Mouse (Mus musculus): Measurements from ENCODE around the gene Ephb4. TPM values are rescaled to one million over a fixed set of nuclear protein-coding genes. Genes with fewer than 3 reads are reported as not detected.
A peak's percentile ranks its signal among the peaks of the same experiment; 100 is the strongest.

Gene Ephb4
- polyA plus RNA-seq, 1 experiment: 5.9 TPM

DNA sequence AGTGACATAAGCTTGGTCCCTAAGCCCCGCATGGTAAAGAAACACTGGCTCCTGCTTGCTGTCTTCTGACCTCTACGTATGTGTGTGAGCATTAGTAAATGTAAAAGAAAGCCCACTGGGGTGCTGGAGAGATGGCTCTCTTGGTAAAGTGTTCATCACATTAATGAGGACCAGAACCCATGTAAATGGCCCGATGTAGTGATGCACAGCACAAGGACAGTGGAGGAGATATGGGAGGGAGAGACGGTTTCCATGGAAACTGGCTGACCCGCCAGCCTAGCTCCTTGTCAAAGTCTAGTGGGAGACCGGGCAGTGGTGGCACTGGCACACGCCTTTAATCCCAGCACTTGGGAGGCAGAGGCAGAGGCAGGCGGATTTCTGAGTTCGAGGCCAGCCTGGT is 26.8 kb downstream of the Ephb4 start:
- Histone ChIP-seq H3K27ac (ENCODE audit: insufficient read depth, low read length) (no peak overlapping the region), H3K4me1 (ENCODE audit: control insufficient read depth, insufficient read depth, low read length) (no peaks in the 10 kb centered on the region), H3K4me3 (ENCODE audit: insufficient read depth, low read length) (no peak overlapping the region)
- TF ChIP-seq POLR2A (IDR thresholded peaks at IDR 0.05; ENCODE audit: extremely low read depth, insufficient read depth, low read length): no peak
- TF ChIP-seq CTCF (IDR thresholded peaks at IDR 0.05; ENCODE audit: extremely low read depth, insufficient read depth, low read length): no peak

DNA sequence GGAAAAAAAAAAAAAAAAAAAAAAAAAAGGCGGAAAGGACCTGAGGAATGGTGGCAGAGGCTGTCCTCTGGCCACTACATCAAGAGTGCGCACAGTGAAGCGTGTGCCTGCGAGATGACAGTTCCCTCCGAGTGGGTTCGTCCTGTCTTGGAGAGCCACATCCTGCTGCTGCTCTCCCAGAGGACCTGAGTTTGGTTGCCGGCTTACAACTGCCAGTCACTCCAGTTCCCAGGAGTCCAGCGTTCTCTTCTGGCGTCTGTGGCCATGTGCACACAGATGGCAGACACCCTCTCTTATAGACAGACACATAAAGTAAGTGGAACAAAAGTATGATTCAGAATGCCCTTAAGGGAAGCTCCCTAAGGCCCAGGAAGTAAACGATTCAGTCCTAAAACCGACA is 27.3 kb downstream of the Ephb4 start:
- Histone ChIP-seq H3K27ac (ENCODE audit: insufficient read depth, low read length) (no peak overlapping the region), H3K4me1 (ENCODE audit: control insufficient read depth, insufficient read depth, low read length) (no peaks in the 10 kb centered on the region), H3K4me3 (ENCODE audit: insufficient read depth, low read length) (no peak overlapping the region)
- TF ChIP-seq POLR2A (IDR thresholded peaks at IDR 0.05; ENCODE audit: extremely low read depth, insufficient read depth, low read length) (no peak), CTCF (IDR thresholded peaks at IDR 0.05; ENCODE audit: extremely low read depth, insufficient read depth, low read length) (no peak)

DNA sequence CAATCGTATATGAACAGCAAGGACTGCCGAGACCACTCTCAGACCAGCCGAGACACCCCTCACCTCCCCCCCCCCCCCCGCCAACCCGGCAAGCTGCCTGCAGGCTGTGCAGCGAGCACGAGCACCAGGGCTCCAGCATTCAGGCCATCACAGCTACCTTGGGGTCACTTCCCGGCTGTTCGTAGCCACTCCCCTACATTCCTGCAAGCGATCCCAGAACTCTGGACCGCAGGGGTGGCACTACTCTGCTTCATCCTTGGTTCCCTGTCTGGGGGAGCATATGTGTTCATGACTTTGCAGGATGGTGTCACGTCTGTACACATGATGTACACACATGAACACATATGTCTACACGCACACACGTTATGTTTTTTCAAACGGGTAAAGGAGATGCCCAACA is 27.7 kb downstream of the Ephb4 start:
- no peak for TF ChIP-seq CTCF (IDR thresholded peaks at IDR 0.05; ENCODE audit: extremely low read depth, insufficient read depth, low read length)
- TF ChIP-seq POLR2A (IDR thresholded peaks at IDR 0.05; ENCODE audit: extremely low read depth, insufficient read depth, low read length): no peak
- Histone ChIP-seq H3K4me3 (ENCODE audit: insufficient read depth, low read length) (no peak overlapping the region), H3K27ac (ENCODE audit: insufficient read depth, low read length) (no peak overlapping the region), H3K4me1 (ENCODE audit: control insufficient read depth, insufficient read depth, low read length) (no peaks in the 10 kb centered on the region)

DNA sequence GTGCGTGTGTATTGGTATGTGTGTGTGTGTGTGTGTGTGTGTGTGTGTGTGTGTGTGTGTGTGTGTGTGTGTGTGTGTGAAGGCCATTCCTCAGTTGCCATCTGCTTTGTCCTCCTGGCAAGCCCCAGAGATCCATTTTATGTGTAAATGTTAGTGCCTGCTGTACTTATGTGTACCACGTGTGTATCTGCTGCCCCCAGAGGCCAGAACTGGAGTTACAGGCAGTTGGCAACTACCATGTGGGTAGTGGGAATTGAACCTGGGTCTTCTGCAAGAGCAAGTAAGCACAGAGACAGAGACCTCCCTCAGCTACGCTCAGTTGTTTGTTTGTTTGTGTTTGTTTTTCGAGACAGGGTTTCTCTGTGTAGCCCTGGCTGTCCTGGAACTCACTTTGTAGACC is 31.2 kb downstream of the Ephb4 start:
- Histone ChIP-seq H3K27ac (ENCODE audit: insufficient read depth, low read length) (no peak overlapping the region), H3K4me1 (ENCODE audit: control insufficient read depth, insufficient read depth, low read length) (no peaks in the 10 kb centered on the region), H3K4me3 (ENCODE audit: insufficient read depth, low read length) (no peak overlapping the region)
- peak; percentile 67 for TF ChIP-seq CTCF (IDR thresholded peaks at IDR 0.05; ENCODE audit: extremely low read depth, insufficient read depth, low read length)
- TF ChIP-seq POLR2A (IDR thresholded peaks at IDR 0.05; ENCODE audit: extremely low read depth, insufficient read depth, low read length): no peak

DNA sequence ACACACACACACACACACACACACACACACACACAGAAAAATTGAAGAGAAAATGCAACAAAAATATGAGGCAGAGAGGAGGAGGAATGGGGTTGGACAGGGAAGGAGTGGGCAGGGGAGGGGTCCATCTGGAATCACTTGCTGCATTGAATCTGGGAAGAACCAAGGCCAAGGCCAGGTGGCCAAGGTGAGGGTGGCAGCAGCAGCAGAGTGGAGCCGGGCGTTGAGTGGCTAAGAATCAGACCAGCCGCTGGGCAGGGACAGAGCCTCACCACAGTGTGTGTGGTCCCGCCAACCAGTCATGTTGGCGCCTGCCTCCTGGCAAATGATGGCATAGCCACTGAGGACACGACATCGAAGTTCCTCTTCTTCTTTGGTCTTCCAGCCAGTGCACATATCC is 33.5 kb downstream of the Ephb4 start:
- TF ChIP-seq POLR2A (IDR thresholded peaks at IDR 0.05; ENCODE audit: extremely low read depth, insufficient read depth, low read length): no peak
- TF ChIP-seq CTCF (IDR thresholded peaks at IDR 0.05; ENCODE audit: extremely low read depth, insufficient read depth, low read length): no peak
- no peaks in the 10 kb centered on the region for H3K4me1 ChIP-seq (ENCODE audit: control insufficient read depth, insufficient read depth, low read length)

DNA sequence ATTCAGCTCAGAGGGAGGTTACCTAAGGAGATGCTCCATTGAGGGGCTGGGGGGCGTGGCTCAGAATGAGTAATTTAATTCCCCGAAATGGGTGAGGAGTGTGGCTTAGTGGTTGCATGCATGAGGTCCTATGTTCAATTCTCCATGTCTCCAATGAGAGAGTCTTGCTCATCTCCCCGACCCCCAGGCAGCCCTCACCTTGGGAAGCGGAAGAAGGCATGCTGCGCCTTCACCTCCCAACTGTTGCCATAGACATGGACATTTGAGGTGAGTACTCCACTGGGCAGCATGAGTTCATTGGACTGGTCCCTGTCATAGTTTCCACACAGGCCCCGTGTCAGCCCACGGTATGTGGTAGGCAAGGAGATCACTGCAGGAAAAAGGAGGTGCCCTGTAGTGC is 36.8 kb downstream of the Ephb4 start:
- TF ChIP-seq CTCF (IDR thresholded peaks at IDR 0.05; ENCODE audit: extremely low read depth, insufficient read depth, low read length) (no peak), POLR2A (IDR thresholded peaks at IDR 0.05; ENCODE audit: extremely low read depth, insufficient read depth, low read length) (no peak)

More for the DNA sequence above, 33.5 kb downstream of the Ephb4 start:
- H3K4me3 ChIP-seq (ENCODE audit: insufficient read depth, low read length): no peak overlapping the region
- no peak overlapping the region for H3K27ac ChIP-seq (ENCODE audit: insufficient read depth, low read length)

DNA sequence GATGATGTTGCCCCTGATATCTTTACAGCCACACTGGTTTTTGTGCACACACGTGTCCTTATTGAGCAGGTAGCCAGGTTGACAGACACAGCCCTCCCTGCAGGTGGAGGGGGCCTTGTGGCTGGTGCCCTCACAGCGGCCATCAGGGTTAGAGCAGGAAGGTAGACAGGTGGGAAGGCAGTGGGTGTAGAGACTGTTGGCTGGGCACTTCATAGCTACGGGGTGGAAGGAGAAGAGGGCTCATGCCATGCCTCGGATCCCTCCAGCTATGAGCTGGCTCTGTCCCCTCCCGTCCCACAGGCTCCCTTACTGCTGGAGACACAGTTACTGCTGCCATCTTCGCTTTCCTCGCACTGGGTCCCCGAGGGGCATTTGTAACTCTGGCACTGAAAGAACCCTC is 41.7 kb downstream of the Ephb4 start:
- Histone ChIP-seq H3K4me3 (ENCODE audit: insufficient read depth, low read length) (no peak overlapping the region), H3K4me1 (ENCODE audit: control insufficient read depth, insufficient read depth, low read length) (no peaks in the 10 kb centered on the region), H3K27ac (ENCODE audit: insufficient read depth, low read length) (no peak overlapping the region)
- TF ChIP-seq POLR2A (IDR thresholded peaks at IDR 0.05; ENCODE audit: extremely low read depth, insufficient read depth, low read length): no peak

More for the DNA sequence above, 36.8 kb downstream of the Ephb4 start:
- H3K4me3 ChIP-seq (ENCODE audit: insufficient read depth, low read length): no peak overlapping the region
- no peaks in the 10 kb centered on the region for H3K4me1 ChIP-seq (ENCODE audit: control insufficient read depth, insufficient read depth, low read length)
- H3K27ac ChIP-seq (ENCODE audit: insufficient read depth, low read length): no peak overlapping the region

DNA sequence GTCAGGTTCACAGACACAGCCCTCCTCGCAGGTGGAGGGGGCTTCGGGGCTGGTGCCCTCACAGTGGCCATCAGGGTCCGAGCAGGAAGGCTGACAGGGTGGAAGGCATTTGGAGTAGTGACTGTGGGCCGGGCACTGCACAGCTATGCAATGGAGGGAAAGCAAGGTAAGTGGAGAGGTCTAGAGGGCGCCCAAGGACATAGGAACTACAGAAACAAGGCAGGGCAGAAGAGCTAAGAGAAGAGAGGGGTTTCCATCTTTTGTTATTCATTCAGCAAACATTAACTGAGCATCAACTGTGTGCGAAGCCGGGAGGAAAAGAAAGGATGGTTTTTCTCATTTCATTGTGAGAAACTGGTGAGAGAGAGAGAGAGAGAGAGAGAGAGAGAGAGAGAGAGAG is 44.5 kb downstream of the Ephb4 start:
- Histone ChIP-seq H3K4me3 (ENCODE audit: insufficient read depth, low read length) (no peak overlapping the region), H3K4me1 (ENCODE audit: control insufficient read depth, insufficient read depth, low read length) (no peaks in the 10 kb centered on the region), H3K27ac (ENCODE audit: insufficient read depth, low read length) (no peak overlapping the region)
- TF ChIP-seq POLR2A (IDR thresholded peaks at IDR 0.05; ENCODE audit: extremely low read depth, insufficient read depth, low read length): no peak
- no peak for TF ChIP-seq CTCF (IDR thresholded peaks at IDR 0.05; ENCODE audit: extremely low read depth, insufficient read depth, low read length)

DNA sequence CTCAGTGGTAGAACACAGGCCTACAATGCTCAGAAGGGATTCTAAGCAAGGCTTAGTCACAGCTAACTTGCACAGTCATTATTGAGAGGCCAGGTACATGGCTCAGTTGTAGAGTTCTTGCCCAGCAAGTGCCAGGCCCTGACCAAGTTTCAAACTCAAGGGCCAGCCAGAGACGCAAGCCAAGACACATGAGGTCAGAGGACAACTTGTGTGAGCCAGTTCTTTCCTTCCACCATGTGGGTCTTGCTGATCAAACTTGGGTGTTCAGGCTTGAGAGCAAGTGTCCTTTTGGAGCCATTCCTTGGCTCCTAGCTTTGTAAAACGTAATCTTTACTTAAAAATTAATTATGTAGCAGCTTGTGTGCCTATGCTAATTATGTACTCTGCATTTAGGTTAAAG is 54.2 kb downstream of the Ephb4 start:
- no peak overlapping the region for H3K27ac ChIP-seq (ENCODE audit: insufficient read depth, low read length)
- no peak overlapping the region for H3K4me3 ChIP-seq (ENCODE audit: insufficient read depth, low read length)
- TF ChIP-seq CTCF (IDR thresholded peaks at IDR 0.05; ENCODE audit: extremely low read depth, insufficient read depth, low read length): no peak
- TF ChIP-seq POLR2A (IDR thresholded peaks at IDR 0.05; ENCODE audit: extremely low read depth, insufficient read depth, low read length): no peak
- H3K4me1 ChIP-seq (ENCODE audit: control insufficient read depth, insufficient read depth, low read length): peaks cover 1% of the 10 kb centered on the region; the same call in 1 of the 2 replicates

DNA sequence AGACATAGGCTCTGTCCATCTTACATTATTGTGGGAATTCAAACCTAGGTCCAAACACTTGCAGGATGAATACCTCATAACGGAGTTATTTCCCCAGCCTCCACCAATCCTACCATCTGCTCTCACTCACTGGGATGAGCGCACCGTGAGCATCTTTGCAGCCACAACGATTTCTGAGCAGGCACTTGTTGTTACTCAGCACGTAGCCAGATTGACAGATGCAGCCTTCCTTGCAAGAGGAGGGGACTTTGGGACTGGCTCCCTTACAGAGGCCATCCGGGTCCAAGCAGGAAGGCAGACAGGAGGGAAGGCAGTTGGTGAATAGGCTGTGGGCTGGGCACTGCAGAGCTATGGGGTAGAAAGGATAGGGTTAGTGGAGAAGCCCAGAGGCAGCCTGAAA is 59.5 kb downstream of the Ephb4 start:
- no peak overlapping the region for H3K4me3 ChIP-seq (ENCODE audit: insufficient read depth, low read length)
- H3K4me1 ChIP-seq (ENCODE audit: control insufficient read depth, insufficient read depth, low read length): no peaks in the 10 kb centered on the region
- TF ChIP-seq CTCF (IDR thresholded peaks at IDR 0.05; ENCODE audit: extremely low read depth, insufficient read depth, low read length) (no peak), POLR2A (IDR thresholded peaks at IDR 0.05; ENCODE audit: extremely low read depth, insufficient read depth, low read length) (no peak)
- no peak overlapping the region for H3K27ac ChIP-seq (ENCODE audit: insufficient read depth, low read length)

DNA sequence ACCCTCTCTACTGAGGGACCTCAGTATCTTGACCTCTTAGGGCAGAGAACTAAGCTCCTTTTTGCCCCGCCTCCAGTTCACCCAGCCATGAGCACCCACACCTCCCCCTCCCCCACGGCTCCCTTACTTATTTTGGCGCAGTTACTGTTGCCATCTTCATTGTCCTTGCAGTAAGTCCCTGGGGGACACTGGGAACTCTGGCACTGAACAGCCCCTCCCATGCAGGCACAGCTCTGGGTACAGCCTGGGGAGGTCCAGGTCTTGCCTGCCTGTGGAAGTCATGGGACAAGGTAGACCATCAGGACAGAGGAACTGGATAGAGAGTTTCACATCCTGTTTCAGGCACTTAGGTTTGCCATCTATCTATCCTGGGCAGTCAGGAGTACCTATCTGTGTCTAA is 60.2 kb downstream of the Ephb4 start:
- TF ChIP-seq CTCF (IDR thresholded peaks at IDR 0.05; ENCODE audit: extremely low read depth, insufficient read depth, low read length): no peak
- Histone ChIP-seq H3K27ac (ENCODE audit: insufficient read depth, low read length) (no peak overlapping the region), H3K4me3 (ENCODE audit: insufficient read depth, low read length) (no peak overlapping the region), H3K4me1 (ENCODE audit: control insufficient read depth, insufficient read depth, low read length) (no peaks in the 10 kb centered on the region)

Measured in cortical plate, adult 2 months (tissue).